Mouse (Mus musculus) hindbrain, postnatal 0 days (tissue): Measurements from ENCODE around the gene Rapgef4. TPM values are rescaled to one million over a fixed set of nuclear protein-coding genes. Genes with fewer than 3 reads are reported as not detected.

Experiments
- ATAC-seq: fragments of 200-750 bp; cut with Nextera tagmentation; 2 replicates; pipeline ENCODE4 v1.8.0; 2017; ENCODE audit warnings: mild to moderate bottlenecking, moderate TSS enrichment, moderate library complexity
- DNase-seq: peaks from one replicate; pipeline ENCODE4 v3.0.0-alpha.2; 2015; ENCODE audit warnings: low spot score
- H3K27ac ChIP-seq: fragments of 300-500 bp; sonication (generic); 2 replicates; pipeline ENCODE4 v1.5.1; 2014; ENCODE audit warnings: mild to moderate bottlenecking
- H3K27me3 ChIP-seq: fragments of 300-500 bp; sonication (generic); 2 replicates; pipeline ENCODE4 v1.6.1; 2014; ENCODE audit warnings: low read length, mixed read lengths; ENCODE audit not compliant: insufficient read depth
- H3K36me3 ChIP-seq: fragments of 300-500 bp; sonication (generic); 2 replicates; pipeline ENCODE4 v1.6.1; 2014; ENCODE audit warnings: low read length, mixed read lengths; ENCODE audit not compliant: insufficient read depth
- H3K4me1 ChIP-seq: fragments of 300-500 bp; sonication (generic); 2 replicates; pipeline ENCODE4 v1.6.1; 2014; ENCODE audit warnings: antibody characterized with exemption, low read length, mixed read lengths; ENCODE audit not compliant: insufficient read depth
- H3K4me2 ChIP-seq: fragments of 300-500 bp; sonication (generic); 2 replicates; pipeline ENCODE4 v1.6.1; 2014; ENCODE audit warnings: low read depth, mild to moderate bottlenecking, low read length, moderate library complexity, mixed read lengths
- H3K4me3 ChIP-seq: fragments of 300-500 bp; sonication (generic); 2 replicates; pipeline ENCODE4 v1.5.1; 2014; ENCODE audit warnings: low read length
- H3K9ac ChIP-seq: fragments of 300-500 bp; sonication (generic); replicated peaks from 2 replicates; pipeline ENCODE4 v1.6.1; 2014; ENCODE audit warnings: mild to moderate bottlenecking, low read length, moderate library complexity, mixed read lengths
- H3K9me3 ChIP-seq: fragments of 300-500 bp; sonication (generic); 2 replicates; pipeline ENCODE4 v1.6.1; 2016; ENCODE audit warnings: low read length, mixed read lengths
- CTCF ChIP-seq: IDR thresholded peaks from 2 replicates; pipeline ENCODE4 v1.5.1; 2016; ENCODE audit warnings: antibody characterized with exemption, control low read depth, low read depth
- WGBS: fragments of 180-500 bp; shearing (Covaris S2); extraction: QIAGEN DNeasy Blood & Tissue Kit; methylation state at CpG from one replicate; pipeline ENCODE4 v1.1.7; 2014; 5-methylcytosine and 5-hydroxymethylcytosine counted together
- polyA plus RNA-seq: library from polyadenylated mRNA; unstranded; fragments of >200 nt; fragmentation: Nextera tagmentation; extraction: Ambion mirVana; gene quantifications from 2 replicates; pipeline ENCODE4 v1.2.1, GENCODE M21; 2015
- total RNA-seq: library from RNA; depleted of rRNA; stranded (reverse); fragments of >200 nt; gene quantifications from 2 replicates; pipeline ENCODE4 v1.2.3, GENCODE M21; 2014

Gene Rapgef4
- total and polyA plus RNA-seq, 2 experiments from 2014 or later = 47.3 to 104 TPM

DNA sequence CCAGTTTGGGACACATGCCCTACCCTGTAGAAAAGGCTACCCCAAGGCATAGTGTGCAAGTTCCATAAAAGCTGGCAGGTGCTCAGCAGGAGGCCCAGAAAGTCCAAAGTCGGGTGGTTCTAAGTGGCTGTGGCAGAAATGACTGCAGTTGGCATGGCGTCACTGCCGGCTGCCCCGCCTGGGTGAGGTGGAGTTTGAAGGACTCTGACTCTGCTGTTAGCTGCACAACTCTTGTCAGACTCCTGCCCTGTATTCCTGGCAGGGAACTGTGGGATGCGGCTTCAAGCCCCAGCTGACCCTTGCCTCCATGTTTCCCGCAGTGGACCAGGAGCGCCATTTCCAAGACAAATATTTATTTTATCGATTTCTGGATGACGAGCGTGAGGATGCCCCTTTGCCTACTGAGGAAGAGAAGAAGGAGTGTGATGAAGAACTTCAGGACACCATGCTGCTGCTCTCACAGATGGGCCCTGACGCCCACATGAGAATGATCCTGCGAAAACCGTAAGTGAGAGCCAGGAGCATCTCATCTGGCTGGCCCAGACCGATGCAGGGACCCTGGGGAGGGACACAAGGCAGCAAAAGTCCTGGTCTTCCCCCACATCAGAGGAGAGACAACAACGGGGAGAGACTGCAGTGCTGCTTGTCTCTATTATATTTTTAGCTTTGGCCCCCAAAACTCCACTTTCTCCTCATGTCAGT lies 198.7 kb downstream of the Rapgef4 start:
- 90% methylated on average over 15 of the region's 15 CpGs for WGBS
- Histone ChIP-seq H3K27ac (no peak overlapping the region), H3K4me1 (no peaks in the 10 kb centered on the region), H3K4me2 (no peak overlapping the region), H3K36me3 (no peaks in the 10 kb centered on the region), H3K9ac (no peak overlapping the region), H3K9me3 (no peaks in the 10 kb centered on the region), H3K27me3 (no peaks in the 10 kb centered on the region), H3K4me3 (no peak overlapping the region)
- ATAC-seq (no peak), DNase-seq (no peak)
- no peak for TF ChIP-seq CTCF

DNA sequence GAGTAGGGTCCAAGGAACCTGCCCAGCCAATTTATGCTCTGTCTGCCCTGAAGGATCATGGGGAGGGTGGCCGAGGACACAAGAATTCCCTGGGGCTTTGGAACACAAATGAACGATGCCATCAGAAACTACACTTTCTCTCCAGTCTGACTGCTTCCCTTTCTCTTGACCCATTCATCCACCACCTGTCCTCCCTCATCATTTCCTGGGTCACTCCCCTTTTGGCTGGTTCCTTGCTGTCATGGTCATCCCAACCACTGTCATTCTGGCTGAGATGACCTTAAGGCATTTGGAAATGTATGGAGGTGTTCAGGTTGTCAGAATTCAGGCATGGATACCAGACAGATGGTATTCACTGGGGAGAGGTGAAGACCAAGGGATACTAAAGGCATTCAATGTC lies 200.4 kb downstream of the Rapgef4 start:
- no peaks in the 10 kb centered on the region for H3K4me1 ChIP-seq
- 60% methylated on average over 2 of the region's 2 CpGs for WGBS

DNA sequence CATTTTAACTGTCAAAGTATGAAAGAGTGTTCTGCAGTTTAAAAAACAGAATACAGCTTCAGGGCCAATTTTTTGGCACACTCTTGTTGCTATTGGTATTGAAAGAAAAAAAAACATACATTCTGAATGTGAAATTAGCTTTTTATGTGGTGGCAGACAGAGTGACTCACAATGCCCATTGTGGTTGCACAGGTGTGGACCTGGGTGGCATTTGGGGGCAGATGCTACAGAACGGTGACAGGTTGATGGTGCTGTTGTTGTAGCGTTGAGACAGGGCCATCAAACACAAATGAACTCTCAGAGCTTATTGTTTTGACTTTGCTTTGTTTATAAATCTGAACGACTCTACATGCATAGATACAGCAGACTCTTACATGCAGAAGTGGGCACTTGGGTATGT lies 202.7 kb downstream of the Rapgef4 start:
- Histone ChIP-seq H3K9ac (no peak overlapping the region), H3K36me3 (no peaks in the 10 kb centered on the region), H3K27me3 (no peaks in the 10 kb centered on the region), H3K4me3 (no peak overlapping the region), H3K9me3 (no peaks in the 10 kb centered on the region), H3K4me1 (no peaks in the 10 kb centered on the region), H3K4me2 (no peak overlapping the region), H3K27ac (no peak overlapping the region)
- ATAC-seq (no peak), DNase-seq (no peak)
- no peak for TF ChIP-seq CTCF
- WGBS = 67% methylated on average over 3 of the region's 3 CpGs

More for the DNA sequence above, 200.4 kb downstream of the Rapgef4 start:
- Histone ChIP-seq H3K4me2 (no peak overlapping the region), H3K4me3 (no peak overlapping the region), H3K9ac (no peak overlapping the region), H3K36me3 (no peaks in the 10 kb centered on the region), H3K27me3 (no peaks in the 10 kb centered on the region), H3K9me3 (no peaks in the 10 kb centered on the region), H3K27ac (no peak overlapping the region)
- TF ChIP-seq CTCF = no peak
- ATAC-seq = no peak
- DNase-seq = no peak

DNA sequence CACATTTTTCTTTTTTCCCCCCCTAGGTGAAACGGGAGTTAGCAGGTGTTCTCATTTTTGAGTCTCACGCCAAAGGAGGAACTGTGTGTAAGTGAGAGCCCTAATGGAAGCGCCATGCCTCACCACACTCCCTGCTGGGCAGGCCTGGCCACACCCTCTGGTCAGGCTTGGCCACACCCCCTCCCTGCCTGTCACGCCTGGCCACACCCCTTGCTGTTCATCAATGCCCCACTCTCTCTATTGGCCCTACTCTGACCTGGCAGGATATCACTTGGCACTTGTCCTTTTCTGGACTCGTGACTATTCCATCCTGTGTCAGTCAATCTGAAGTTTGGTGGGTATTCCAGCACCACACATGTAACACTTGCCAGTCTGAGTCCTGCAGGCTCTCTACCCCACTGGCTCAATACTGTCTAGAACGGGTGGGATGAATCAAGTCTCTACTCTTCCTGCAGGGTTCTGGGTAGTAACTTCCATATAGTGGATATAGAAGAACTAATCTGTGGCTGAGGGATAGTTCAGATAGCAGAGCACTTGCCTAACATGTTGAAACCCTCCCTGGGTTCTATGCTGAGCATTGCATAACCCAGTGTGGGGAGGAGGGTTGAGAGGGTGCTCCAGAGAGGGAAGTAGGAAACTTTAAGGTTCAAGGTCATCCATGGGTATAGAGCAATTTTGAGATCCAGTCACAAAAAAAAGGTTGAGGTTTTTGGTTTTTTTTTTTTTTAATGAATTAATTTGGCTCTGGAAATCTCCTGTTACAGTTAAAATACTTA lies 215.3 kb downstream of the Rapgef4 start:
- H3K4me1 ChIP-seq = no peaks in the 10 kb centered on the region
- no peak for TF ChIP-seq CTCF
- ATAC-seq (no peak), DNase-seq (no peak)
- WGBS = 70% methylated on average over 6 of the region's 6 CpGs
- no peak overlapping the region for H3K27ac ChIP-seq
- no peaks in the 10 kb centered on the region for H3K27me3 ChIP-seq
- H3K4me3 ChIP-seq = no peak overlapping the region
- H3K4me2 ChIP-seq = no peak overlapping the region
- H3K9me3 ChIP-seq = no peaks in the 10 kb centered on the region
- H3K9ac ChIP-seq = no peak overlapping the region
- peaks cover 5% of the 10 kb centered on the region; the same call in 1 of the 2 replicates for H3K36me3 ChIP-seq

DNA sequence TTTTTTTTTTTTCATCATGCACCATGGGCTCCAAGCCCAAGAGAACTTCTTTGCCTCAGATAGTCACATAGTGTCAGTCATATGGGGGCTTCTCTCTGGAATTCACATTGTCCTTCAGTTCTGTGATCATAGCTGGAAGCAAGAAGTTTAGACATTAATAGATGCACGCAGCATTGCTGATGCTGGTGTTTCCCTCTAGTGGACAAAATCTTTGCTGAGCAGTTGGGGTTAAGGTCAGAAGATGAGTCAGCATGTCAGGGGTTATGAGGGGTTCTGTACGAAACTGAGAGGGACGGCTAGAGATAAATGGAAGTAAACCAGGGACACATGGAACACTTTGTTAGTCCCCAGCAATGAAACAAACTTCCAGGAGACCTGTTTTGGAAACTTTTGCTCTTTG lies 216.0 kb downstream of the Rapgef4 start:
- Histone ChIP-seq H3K4me2 (no peak overlapping the region), H3K9ac (no peak overlapping the region), H3K9me3 (no peaks in the 10 kb centered on the region), H3K4me1 (no peaks in the 10 kb centered on the region), H3K4me3 (no peak overlapping the region), H3K27ac (no peak overlapping the region), H3K27me3 (no peaks in the 10 kb centered on the region), H3K36me3 (peaks cover 5% of the 10 kb centered on the region; the same call in 1 of the 2 replicates)
- TF ChIP-seq CTCF = peak; percentile 52
- WGBS = 51% methylated on average over 3 of the region's 3 CpGs
- DNase-seq (peak; percentile 10), ATAC-seq (no peak)

DNA sequence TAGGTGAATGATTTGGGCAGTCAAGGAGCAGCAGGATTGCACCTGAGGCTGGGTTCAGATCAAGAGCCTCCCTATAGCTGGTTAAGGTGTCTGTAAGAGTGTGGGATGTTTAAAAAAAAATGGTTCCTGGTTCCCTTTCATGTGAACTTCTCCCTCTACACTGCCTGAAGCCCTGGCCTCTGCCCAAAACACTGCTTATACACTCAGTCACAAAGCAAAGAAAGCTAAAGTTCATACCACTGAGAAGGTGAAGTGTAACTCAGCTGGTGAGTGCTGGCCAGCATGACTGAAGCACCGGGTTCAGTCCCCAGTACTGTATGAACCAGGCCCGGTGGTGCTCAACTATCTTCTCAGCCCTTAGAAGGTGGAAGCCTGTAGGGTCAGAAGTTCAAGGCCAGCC lies 218.4 kb downstream of the Rapgef4 start:
- Histone ChIP-seq H3K4me3 (no peak overlapping the region), H3K27me3 (no peaks in the 10 kb centered on the region), H3K9ac (no peak overlapping the region), H3K27ac (no peak overlapping the region), H3K4me2 (no peak overlapping the region), H3K36me3 (peaks cover 5% of the 10 kb centered on the region; the same call in 1 of the 2 replicates), H3K4me1 (no peaks in the 10 kb centered on the region), H3K9me3 (no peaks in the 10 kb centered on the region)
- no peak for ATAC-seq
- 87% methylated on average over 2 of the region's 2 CpGs for WGBS
- DNase-seq = no peak
- TF ChIP-seq CTCF = no peak

DNA sequence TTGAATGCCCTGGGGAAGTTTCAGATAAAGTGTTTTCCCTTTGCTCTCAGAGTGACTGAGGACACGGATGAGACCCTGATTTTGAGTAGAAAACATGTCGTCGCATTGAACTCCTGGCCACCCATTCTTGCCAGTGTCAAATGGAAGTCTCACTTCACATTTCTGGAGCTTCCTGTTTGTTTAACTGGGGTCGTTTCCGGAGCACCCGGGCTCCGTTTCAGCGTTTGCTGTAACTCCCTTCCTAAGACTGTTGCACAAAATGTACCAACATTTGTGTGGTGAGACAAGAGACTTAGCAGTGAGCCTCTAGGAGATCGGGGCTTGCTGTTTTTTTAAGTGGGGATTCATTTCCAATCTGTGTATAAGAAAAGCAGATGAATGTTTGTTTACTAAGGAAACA lies 220.5 kb downstream of the Rapgef4 start:
- Histone ChIP-seq H3K27me3 (no peaks in the 10 kb centered on the region), H3K9ac (no peak overlapping the region), H3K36me3 (peaks cover under 1% of the 10 kb centered on the region; the same call in 1 of the 2 replicates), H3K4me2 (no peak overlapping the region), H3K4me1 (no peaks in the 10 kb centered on the region), H3K4me3 (no peak overlapping the region), H3K9me3 (no peaks in the 10 kb centered on the region), H3K27ac (no peak overlapping the region)
- 53% methylated on average over 9 of the region's 9 CpGs for WGBS
- DNase-seq = no peak
- ATAC-seq = no peak
- no peak for TF ChIP-seq CTCF
